8 mouse cellular contexts compared by ENCODE assay signal in genomic region chrX:52912372-52912728, GRCm38 (mm10). TPM values are rescaled to one million over a fixed set of nuclear protein-coding genes. Genes with fewer than 3 reads are reported as not detected.
DNase-seq lines count a peak whose midpoint lies in the region; ATAC-seq and TF ChIP-seq lines count a peak whose summit lies in the region.

No protein-coding gene starts in this region.

- H3K9ac ChIP-seq in limb, embryonic 14.5 days (ENCODE audit: low read depth, low read length, severe bottlenecking) = peak overlapping the region; percentile 81
- peak overlapping the region; percentile 61 for H3K9ac ChIP-seq in stomach, embryonic 14.5 days (replicated peaks; ENCODE audit: low read depth, low read length)

- no peaks in the 10 kb centered on the region for H3K36me3 ChIP-seq in megakaryocyte, embryonic 14.5 days (replicated peaks; ENCODE audit: low read length)
- H3K36me3 ChIP-seq in limb, embryonic 14.5 days (ENCODE audit: control insufficient read depth, insufficient read depth, low read length) = no peaks in the 10 kb centered on the region
- H3K36me3 ChIP-seq in stomach, embryonic 14.5 days (ENCODE audit: control insufficient read depth, insufficient read depth, low read length) = no peaks in the 10 kb centered on the region

- H3K4me1 ChIP-seq in cerebellum, adult 2 months (ENCODE audit: control insufficient read depth, insufficient read depth, low read length) = no peaks in the 10 kb centered on the region
- H3K4me1 ChIP-seq in megakaryocyte, embryonic 14.5 days = no peaks in the 10 kb centered on the region; the same call in 1 of the 2 replicates
- H3K4me1 ChIP-seq in limb, embryonic 14.5 days (ENCODE audit: control insufficient read depth, insufficient read depth, low read length) = no peaks in the 10 kb centered on the region
- 0 out of 2 replicates have a peak, but pooled peaks cover 2% of the 10 kb centered on the region for H3K4me1 ChIP-seq in stomach, embryonic 14.5 days (ENCODE audit: control insufficient read depth, insufficient read depth, low read length)

- DNase-seq in cerebellum, adult 2 months = no peak
- DNase-seq in cerebellum, postnatal 25 days = no peak
- DNase-seq in limb, embryonic 14.5 days (ENCODE audit: low spot score) = no peak
- no peak for DNase-seq in ovary, postnatal 14 days (ENCODE audit: low spot score)
- no peak for DNase-seq in adrenal gland, postnatal 10 days

- WGBS in cerebellum, adult 2 months = 8% methylated on average over 20 of the region's 26 CpGs
- WGBS in limb, embryonic 14.5 days = 25% methylated on average over 24 of the region's 26 CpGs
- WGBS in stomach, embryonic 14.5 days = 28% methylated on average over 23 of the region's 26 CpGs

- no peak for TF ChIP-seq POLR2A in cerebellum, adult 2 months (IDR thresholded peaks at IDR 0.05; ENCODE audit: borderline replicate concordance, insufficient read depth, low read length)
- no peak for TF ChIP-seq POLR2A in limb, embryonic 14.5 days (IDR thresholded peaks at IDR 0.05; ENCODE audit: borderline replicate concordance, extremely low read depth, insufficient read depth, insufficient read length)

- TF ChIP-seq CTCF in cerebellum, adult 2 months (IDR thresholded peaks at IDR 0.05; ENCODE audit: borderline replicate concordance, insufficient read depth, low read depth, low read length) = no peak

- H3K27me3 ChIP-seq in cerebellum, adult 2 months (ENCODE audit: control insufficient read depth, insufficient read depth, low read length) = no peaks in the 10 kb centered on the region
- peaks cover 8% of the 10 kb centered on the region for H3K27me3 ChIP-seq in megakaryocyte, embryonic 14.5 days (replicated peaks)
- no peaks in the 10 kb centered on the region for H3K27me3 ChIP-seq in limb, embryonic 14.5 days (ENCODE audit: control insufficient read depth, insufficient read depth, low read length)
- H3K27me3 ChIP-seq in stomach, embryonic 14.5 days (ENCODE audit: control insufficient read depth, insufficient read depth, low read length) = no peaks in the 10 kb centered on the region

- peak overlapping the region; percentile 94 for H3K27ac ChIP-seq in cerebellum, adult 2 months (ENCODE audit: insufficient read depth, low read length)
- peak overlapping the region; percentile 88 for H3K27ac ChIP-seq in limb, embryonic 14.5 days (replicated peaks; ENCODE audit: low read depth, low read length)
- H3K27ac ChIP-seq in stomach, embryonic 14.5 days (ENCODE audit: low read length) = peak overlapping the region; percentile 86

- peaks cover 6% of the 10 kb centered on the region for H3K9me3 ChIP-seq in megakaryocyte, embryonic 14.5 days
- no peaks in the 10 kb centered on the region for H3K9me3 ChIP-seq in limb, embryonic 14.5 days (ENCODE audit: control insufficient read depth, low read length)
- H3K9me3 ChIP-seq in stomach, embryonic 14.5 days (ENCODE audit: control insufficient read depth, low read depth, low read length) = no peaks in the 10 kb centered on the region

- no peak for ATAC-seq in megakaryocyte, adult 5-6 weeks (ENCODE audit: poor library complexity, severe bottlenecking)
- no peak for ATAC-seq in limb, embryonic 14.5 days (ENCODE audit: low FRiP score, low read depth)
- ATAC-seq in stomach, embryonic 14.5 days (ENCODE audit: insufficient number of reproducible peaks, insufficient read depth, low FRiP score, low read depth) = peak; percentile 34; the same call in 1 of the 2 replicates

- peak overlapping the region; percentile 54 for H3K4me2 ChIP-seq in limb, embryonic 14.5 days (replicated peaks; ENCODE audit: low read depth, low read length, severe bottlenecking)
- H3K4me2 ChIP-seq in stomach, embryonic 14.5 days (replicated peaks; ENCODE audit: low read depth, low read length) = peak overlapping the region; percentile 29

- H3K4me3 ChIP-seq in cerebellum, adult 2 months (replicated peaks; ENCODE audit: insufficient read depth, low read depth, low read length) = peak overlapping the region; percentile 87
- H3K4me3 ChIP-seq in megakaryocyte, embryonic 14.5 days (replicated peaks) = peak overlapping the region; percentile 93
- H3K4me3 ChIP-seq in limb, embryonic 14.5 days (replicated peaks; ENCODE audit: low read length) = peak overlapping the region; percentile 61
- peak overlapping the region; percentile 60 for H3K4me3 ChIP-seq in stomach, embryonic 14.5 days (ENCODE audit: low read depth, low read length)

RNA-seq across cellular contexts. Expression of gene Phf6, which starts 0.3 kb away (rescaled TPM):
- 12.5 and 13.5 TPM in 2 replicates for polyA plus RNA-seq in cerebellum, adult 2 months (2012; rRNA removed)
- 0.62 and 2.5 TPM in 2 replicates for polyA plus RNA-seq in megakaryocyte, embryonic 14.5 days (2012; ENCODE audit: insufficient read depth, low replicate concordance)
- total RNA-seq in megakaryocyte, adult 5-6 weeks (2015) = 22.4 and 26.0 TPM in 2 replicates
- 20.5 and 23.9 TPM in 2 replicates for total RNA-seq in megakaryocyte, adult 5-6 weeks (2017)
- polyA plus RNA-seq in limb, embryonic 14.5 days (2012; rRNA removed) = 25.0 and 26.1 TPM in 2 replicates
- polyA plus RNA-seq in limb, embryonic 14.5 days (2014; fragmentation: Nextera tagmentation; extraction: Ambion mirVana) = 40.3 and 53.2 TPM in 2 replicates
- polyA plus RNA-seq in stomach, embryonic 14.5 days (2014; fragmentation: Nextera tagmentation; extraction: Ambion mirVana) = 42.6 and 42.7 TPM in 2 replicates
- total RNA-seq in adrenal gland, postnatal 10 days (2021) = 10 to 100 TPM; 15.8 to 15.9 TPM
